Mouse (Mus musculus) adipose tissue, adult 10 weeks (tissue): ENCODE data around the gene Ppat. TPM values are rescaled to one million over a fixed set of nuclear protein-coding genes. Genes with fewer than 3 reads are reported as not detected.

Experiments
- polyA plus RNA-seq: library from polyadenylated mRNA; stranded (reverse); fragments of 350-450 nt; fragmentation: Illumina TruSeq; extraction: RNeasy Lipid Tissue Mini Kit (QIAGEN cat#74804); gene quantifications from one replicate; pipeline ENCODE4 v1.2.3, GENCODE M21; 2014; ENCODE audit warnings: low read depth, low replicate concordance

Ppat gene
- 13.2 TPM for polyA plus RNA-seq

DNA sequence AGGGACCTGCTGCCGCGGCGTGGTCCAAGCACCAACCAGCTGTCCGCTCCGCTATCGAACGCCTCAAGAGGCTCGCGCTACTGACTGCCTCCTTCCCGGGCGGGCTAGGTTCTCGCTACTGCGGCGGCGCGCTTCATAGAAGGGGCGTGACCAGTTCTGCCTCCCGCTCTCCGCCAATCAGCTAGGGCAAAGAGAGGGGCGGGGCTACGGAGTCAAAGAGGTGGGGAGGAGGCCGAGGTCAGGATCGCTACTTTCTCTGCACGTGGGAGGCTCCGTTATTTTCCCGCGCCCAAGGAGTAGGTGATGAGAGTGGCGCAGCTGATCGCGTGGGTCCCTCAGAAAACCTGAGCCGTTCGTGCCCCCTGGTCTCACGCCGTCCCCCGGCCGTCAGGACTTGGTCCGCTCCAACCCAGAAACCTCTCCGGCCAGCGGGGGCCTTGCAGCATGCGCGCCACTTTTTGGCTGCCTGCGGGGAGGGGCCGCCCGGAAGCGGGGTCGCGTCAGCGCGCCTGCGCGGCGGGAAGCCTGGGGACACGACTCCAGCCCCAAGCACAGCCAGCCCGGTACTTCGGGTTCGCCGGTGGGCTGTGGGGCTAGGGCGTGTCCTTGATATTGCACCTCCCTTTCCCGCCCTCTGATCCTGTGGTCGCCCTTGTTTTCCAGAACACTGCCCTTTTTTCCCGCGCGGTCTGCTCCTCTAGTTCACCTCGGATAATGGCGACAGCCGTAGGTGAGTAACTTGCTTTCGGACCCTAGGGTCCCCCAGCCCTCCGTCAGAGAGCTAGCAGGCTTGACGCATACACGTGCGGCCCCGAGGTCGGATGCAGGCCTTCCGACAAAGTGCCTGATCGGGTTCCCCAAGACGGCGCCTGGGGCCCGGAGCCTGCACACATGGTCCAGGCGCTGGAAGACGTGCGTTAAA lies at the start of gene Ppat, which contains the start of gene Paics:
Gene Ppat, minus strand, starts transcription at position 473 of the 922 bp plus-strand sequence.
Gene Paics, plus strand, starts transcription at position 202 of the 922 bp plus-strand sequence.

DNA sequence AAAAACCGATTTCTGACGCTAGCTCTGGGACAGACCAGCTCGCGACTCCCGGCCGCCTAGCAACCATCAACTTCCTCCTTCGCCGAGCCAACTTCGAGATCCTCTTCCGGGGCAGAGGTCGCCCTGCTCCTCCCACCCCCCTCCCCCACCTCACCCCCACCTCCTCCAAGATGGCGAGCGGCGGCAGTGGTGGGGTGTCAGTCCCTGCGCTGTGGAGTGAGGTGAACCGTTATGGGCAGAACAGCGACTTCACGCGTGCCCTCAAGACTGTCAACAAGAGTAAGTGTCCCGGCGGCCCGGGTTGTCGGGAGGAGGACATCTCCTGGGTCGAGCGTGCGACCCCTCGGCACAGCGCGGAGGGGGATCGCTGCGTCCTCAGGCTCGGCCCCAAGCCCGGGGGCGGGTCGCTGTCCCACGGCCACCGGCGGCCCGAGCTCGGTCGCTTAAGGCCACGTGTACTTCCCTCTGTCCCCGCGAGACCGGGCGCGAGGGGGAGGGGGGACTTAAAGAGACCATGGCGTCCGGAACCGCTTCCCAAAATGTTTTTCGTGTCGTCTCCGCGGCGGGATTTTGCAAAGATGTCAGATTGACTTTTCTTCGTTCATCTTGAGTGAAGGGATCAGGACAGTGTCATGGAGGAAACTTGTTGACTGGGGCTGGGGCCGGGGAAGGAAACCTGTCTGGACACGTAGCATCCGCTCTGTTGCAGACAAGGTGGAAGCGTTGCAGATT lies 23.3 kb upstream of the Ppat start, which contains the start of gene Srp72:
Gene Srp72, plus strand, starts transcription at position 130 of the 732 bp plus-strand sequence.

DNA sequence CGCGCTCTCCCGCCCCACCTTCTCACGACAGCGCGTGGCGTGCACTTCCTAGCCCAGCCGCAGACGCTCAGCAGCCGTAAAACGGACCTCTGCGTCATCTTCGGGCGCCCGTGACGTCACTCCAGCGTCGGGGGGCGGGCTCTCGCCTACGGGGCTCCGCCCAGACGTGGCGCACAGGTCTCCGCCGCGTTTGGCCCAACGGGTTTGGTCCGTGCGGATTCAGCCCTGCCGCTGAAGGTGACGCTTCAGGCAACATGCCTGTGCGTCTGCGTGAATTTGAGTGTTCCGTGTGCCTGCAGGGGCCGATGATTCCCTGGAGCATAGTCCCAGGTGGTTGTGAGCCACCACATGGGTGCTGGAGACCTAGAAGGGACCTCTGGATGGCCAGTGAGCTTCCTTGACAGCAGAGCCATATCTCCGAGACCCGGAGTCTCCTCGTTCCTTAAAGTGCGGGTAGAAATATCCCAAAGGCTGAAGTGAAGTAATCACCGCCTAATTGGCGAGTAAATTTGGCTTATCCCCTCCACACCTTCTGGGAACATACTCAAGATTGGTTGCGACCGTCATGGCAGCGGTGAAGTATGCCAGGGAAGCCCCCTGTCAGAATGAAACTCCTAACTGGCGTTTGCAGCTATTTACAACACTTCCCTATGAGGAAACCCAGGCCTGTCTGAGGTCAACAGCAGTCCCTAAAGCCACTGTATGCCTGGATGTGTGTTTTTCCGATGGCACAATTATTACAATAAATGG lies 45.8 kb downstream of the Ppat start, which contains the start of gene Aasdh:
Gene Aasdh, minus strand, starts transcription at position 110 of the 750 bp plus-strand sequence.

Other genes starting within 250 kb of the Ppat start
- gene Aasdh, start 46.1 kb downstream of the Ppat start, polyA plus RNA-seq, result 18.8 TPM
- 96.3 TPM for gene Paics, start 271 bp downstream of the Ppat start, polyA plus RNA-seq
- 87.8 TPM for gene Srp72, start 23.1 kb upstream of the Ppat start, polyA plus RNA-seq
- 6.9 TPM for gene Arl9, start 52.5 kb upstream of the Ppat start, polyA plus RNA-seq
- gene Thegl, start 64.4 kb upstream of the Ppat start, polyA plus RNA-seq, result 4.1 TPM
- gene Hopx, start 163.5 kb upstream of the Ppat start, polyA plus RNA-seq, result 78.2 TPM